In genomic region chr11:59628177-59628576, GRCm38 (mm10) we compare ENCODE assay signal across 27 mouse cellular contexts. TPM values are rescaled to one million over a fixed set of nuclear protein-coding genes. Genes with fewer than 3 reads are reported as not detected.
DNase-seq lines count a peak whose midpoint lies in the region; ATAC-seq lines count a peak whose summit lies in the region.
"Had no signal": no experiment of that assay in that cellular context is flagged by ENCODE, and none has a peak within 500 bp of the region (broad histone marks: within the 10 kb centered on the region; RNA-seq: fewer than 3 reads in every experiment).

No protein-coding gene starts in this region.

- peak; percentile 44 for DNase-seq in heart, adult 11 months
- DNase-seq in heart, adult 8-10 months (ENCODE audit: low spot score), result no peak
- DNase-seq in 416B (ENCODE audit: low read depth), result peak; percentile 57
- no peak for DNase-seq in ovary, adult 18-20 months (ENCODE audit: low spot score)
- no peak for DNase-seq in frontal cortex, postnatal 25 days (ENCODE audit: low spot score in 2 of 2)
- DNase-seq: adrenal gland, adult 2 months; adrenal gland, postnatal 36 days; cerebellum, adult 2 months; cerebellum, postnatal 10 days; gastrocnemius, postnatal 36 days; heart, adult 18-20 months; heart, postnatal 36 days; kidney, adult 2 months had no signal

- peak; percentile 49 for ATAC-seq in CD4-positive, CD25-positive, alpha-beta regulatory T cell, adult 4 months
- peak; percentile 35 for ATAC-seq in inflammation-experienced regulatory T-cells, adult 6 months
- ATAC-seq: forebrain, embryonic 14.5 days; Patski had no signal

RNA-seq across cellular contexts. Expression of gene Mprip, which starts 32.9 kb away (rescaled TPM):
- total RNA-seq in heart, adult 8-10 months (2022), result 100 to 1,000 TPM; 121 to 152 (median 127) TPM
- polyA plus RNA-seq in CD4-positive, CD25-positive, alpha-beta regulatory T cell, adult 4 months (2017; shearing (Covaris generic)), result 10 to 100 TPM; 21.3 to 29.6 TPM
- polyA plus RNA-seq in inflammation-experienced regulatory T-cells, adult 6 months (2017; shearing (Covaris generic)), result 10 to 100 TPM; 16.4 to 27.3 (median 22.0) TPM

RNA-seq across cellular contexts. Expression of gene Olfr223, which starts 35.1 kb away (rescaled TPM):
- total RNA-seq in heart, adult 8-10 months (2022), result not detected
- not detected for polyA plus RNA-seq in CD4-positive, CD25-positive, alpha-beta regulatory T cell, adult 4 months (2017; shearing (Covaris generic))
- not detected for polyA plus RNA-seq in inflammation-experienced regulatory T-cells, adult 6 months (2017; shearing (Covaris generic))
- total RNA-seq: adrenal gland, adult 2 months; adrenal gland, postnatal 36 days; gastrocnemius, adult 8-10 months; gastrocnemius, postnatal 36 days; heart, adult 18-20 months; heart, postnatal 36 days had no signal
- polyA plus RNA-seq: adrenal gland, adult 2 months; cerebellum, adult 2 months; embryonic facial prominence, embryonic 11.5 days; embryonic facial prominence, embryonic 15.5 days; erythroblast, embryonic 14.5 days; forebrain, embryonic 10.5 days; forebrain, embryonic 14.5 days; heart, embryonic 11.5 days; heart, embryonic 15.5 days; hindbrain, embryonic 11.5 days; hindbrain, embryonic 15.5 days; intestine, embryonic 14.5 days; kidney, adult 2 months; Patski had no signal

RNA-seq across cellular contexts. Expression of gene Olfr222, which starts 52.1 kb away (rescaled TPM):
- total RNA-seq in heart, adult 8-10 months (2022), result not detected
- polyA plus RNA-seq in CD4-positive, CD25-positive, alpha-beta regulatory T cell, adult 4 months (2017; shearing (Covaris generic)), result not detected
- polyA plus RNA-seq in inflammation-experienced regulatory T-cells, adult 6 months (2017; shearing (Covaris generic)), result not detected
- total RNA-seq: adrenal gland, adult 2 months; adrenal gland, postnatal 36 days; gastrocnemius, adult 8-10 months; gastrocnemius, postnatal 36 days; heart, adult 18-20 months; heart, postnatal 36 days had no signal
- polyA plus RNA-seq: adrenal gland, adult 2 months; cerebellum, adult 2 months; embryonic facial prominence, embryonic 11.5 days; erythroblast, embryonic 14.5 days; forebrain, embryonic 10.5 days; forebrain, embryonic 14.5 days; heart, embryonic 11.5 days; heart, embryonic 15.5 days; hindbrain, embryonic 11.5 days; hindbrain, embryonic 15.5 days; intestine, embryonic 14.5 days; kidney, adult 2 months; Patski had no signal

Comparison
In these comparisons a context has a peak if more than half of its experiments do, and no peak if none do; other contexts are left out.
1. DNase-seq: peak in heart, adult 11 months (single experiment) and 416B (single experiment); none in heart, adult 8-10 months (single experiment), ovary, adult 18-20 months (single experiment) and frontal cortex, postnatal 25 days (0 of 2).